Mouse (Mus musculus) gastrocnemius, postnatal 10 days (tissue): ENCODE data around the gene Nme1. TPM values are rescaled to one million over a fixed set of nuclear protein-coding genes. Genes with fewer than 3 reads are reported as not detected.
"Not testable (repeated sequence)": the region's sequence is repeated elsewhere in the genome, so short reads cannot be mapped to it uniquely, and the experiment has no call there.

Source experiments
- DNase-seq: peaks from one replicate; pipeline ENCODE4 v3.0.0; 2021; ENCODE audit warnings: mixed read lengths
- total RNA-seq, 2 experiments: library from RNA; stranded (reverse); gene quantifications; 2 replicates each; pipeline ENCODE4 v1.2.3; 2021

The Nme1 gene
- total RNA-seq, 2 experiments from 2014 or later: 22.9 to 23.3 TPM

DNA sequence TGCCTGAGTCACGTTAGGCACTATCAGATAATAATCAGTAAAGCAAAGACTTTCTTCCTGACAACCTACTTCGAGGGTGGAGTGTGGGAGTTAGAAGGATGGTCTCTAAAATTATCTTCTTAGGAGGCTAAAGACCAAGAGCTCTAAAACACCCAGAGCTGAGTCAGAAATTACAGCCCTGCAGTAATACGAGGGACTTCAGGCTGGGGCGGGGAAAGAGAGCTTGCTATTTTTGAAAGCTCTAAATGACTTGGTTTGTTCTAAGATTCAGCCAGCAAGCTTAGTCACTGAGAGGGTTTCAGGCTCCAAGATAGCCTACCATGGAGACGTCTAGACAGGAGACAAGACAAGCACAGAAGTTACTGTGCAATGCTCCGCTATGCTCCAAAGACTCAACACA lies 2.9 kb downstream of the Nme1 start:
- no peak for DNase-seq

DNA sequence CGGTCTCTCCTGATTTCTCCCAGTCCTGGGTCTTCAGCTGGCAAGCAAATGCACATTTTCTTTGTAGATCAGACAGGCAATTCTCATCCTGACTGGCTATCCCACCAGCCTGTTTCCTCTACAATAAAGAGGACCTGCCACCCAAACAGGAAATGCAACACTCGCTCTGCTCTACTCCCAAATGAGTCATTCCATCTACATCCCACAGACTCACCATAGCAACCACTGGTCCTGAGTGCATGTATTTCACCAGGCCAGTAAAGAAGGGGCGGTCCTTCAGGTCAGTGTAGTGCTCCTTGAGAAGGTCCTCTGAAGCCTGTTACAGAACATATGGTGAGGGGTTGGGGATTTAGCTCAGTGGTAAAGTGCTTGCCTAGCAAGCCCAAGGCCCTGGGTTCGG lies 5.3 kb downstream of the Nme1 start:
- DNase-seq: no peak

DNA sequence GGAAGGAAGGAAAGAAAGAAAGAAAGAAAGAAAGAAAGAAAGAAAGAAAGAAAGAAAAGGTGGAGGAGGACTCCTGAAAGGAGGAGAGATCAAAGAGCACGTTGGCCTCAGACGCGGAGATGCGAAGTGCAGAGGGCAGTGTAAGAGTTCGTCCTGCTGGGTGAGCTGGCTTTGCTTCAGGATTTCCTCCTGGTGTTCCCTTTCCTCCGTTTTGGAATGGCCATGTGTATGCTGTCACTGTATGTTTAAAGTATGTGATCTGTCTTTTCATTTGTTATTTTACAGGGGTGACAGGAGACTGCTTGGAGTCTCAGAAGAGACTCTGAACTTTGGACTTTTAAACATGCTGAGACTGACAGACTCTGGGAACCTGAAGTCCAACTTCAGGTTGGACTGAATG lies 6.8 kb downstream of the Nme1 start:
- no peak for DNase-seq

DNA sequence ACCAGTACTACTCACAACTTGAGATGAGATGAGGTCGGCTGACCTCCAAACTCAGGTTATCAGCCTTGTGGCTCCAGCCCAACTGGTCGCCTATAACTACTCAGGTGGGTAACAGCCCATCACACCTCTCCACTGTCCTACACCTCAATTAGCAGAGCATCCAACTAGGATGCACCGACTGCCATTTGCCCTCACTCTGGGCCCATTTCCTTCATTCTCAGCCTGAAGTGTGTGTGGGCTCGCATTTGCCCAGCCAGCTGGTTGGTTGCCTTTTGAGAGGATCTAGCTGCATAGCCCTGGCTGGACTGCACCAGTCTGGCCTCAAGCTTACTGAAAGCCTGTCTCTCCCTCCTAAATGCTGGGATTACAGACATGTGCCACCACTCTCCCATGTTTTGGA lies 10.6 kb downstream of the Nme1 start:
- no peak for DNase-seq

DNA sequence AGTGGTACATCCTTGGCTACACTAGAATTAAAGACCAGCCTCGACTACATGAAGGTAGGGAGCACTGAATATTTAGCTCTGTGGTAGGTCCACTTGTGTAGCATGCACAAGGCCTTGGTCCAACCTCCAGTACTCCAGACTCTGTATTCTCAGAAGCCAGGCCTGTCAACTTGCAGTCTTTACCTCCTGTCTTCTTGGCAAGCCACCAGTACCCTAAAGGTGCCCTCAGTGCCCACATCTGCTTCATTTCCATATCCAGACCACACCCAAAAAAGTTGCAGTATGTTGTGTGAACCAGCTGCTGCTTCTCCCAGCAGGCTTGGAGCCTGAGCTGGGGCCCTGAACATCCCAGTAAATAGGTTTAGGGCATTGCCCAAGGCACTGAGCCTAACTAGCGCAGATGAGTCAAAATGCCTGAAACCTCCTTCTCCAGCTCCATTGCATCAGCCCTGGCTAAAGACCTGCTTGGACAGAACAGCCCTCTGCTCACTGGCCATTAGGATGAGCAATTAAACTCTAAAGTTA lies 11.2 kb downstream of the Nme1 start:
- DNase-seq: no peak

DNA sequence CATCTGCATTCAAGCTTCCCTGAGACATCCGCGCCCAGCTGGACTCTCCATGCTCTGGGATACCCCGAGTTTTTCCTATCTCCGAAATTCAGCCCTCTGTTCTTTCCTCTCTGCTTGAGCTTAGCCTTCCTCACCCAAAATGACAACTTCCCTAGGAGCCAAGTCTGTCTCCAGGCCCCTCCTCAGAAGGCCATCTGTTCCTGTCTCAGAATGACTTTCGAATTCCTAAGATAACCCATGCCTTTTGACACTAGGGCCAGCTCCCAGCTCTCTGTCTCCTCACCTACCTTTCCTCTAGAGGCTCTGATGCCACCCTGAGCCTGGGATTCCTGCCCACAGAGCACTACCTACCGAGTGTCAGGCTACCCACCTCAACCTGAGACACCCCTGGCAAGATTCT lies 12.2 kb downstream of the Nme1 start, which contains the start of gene Nme2:
Gene Nme2, minus strand, starts transcription at position 101 of the 400 bp plus-strand sequence.
- DNase-seq: no peak

DNA sequence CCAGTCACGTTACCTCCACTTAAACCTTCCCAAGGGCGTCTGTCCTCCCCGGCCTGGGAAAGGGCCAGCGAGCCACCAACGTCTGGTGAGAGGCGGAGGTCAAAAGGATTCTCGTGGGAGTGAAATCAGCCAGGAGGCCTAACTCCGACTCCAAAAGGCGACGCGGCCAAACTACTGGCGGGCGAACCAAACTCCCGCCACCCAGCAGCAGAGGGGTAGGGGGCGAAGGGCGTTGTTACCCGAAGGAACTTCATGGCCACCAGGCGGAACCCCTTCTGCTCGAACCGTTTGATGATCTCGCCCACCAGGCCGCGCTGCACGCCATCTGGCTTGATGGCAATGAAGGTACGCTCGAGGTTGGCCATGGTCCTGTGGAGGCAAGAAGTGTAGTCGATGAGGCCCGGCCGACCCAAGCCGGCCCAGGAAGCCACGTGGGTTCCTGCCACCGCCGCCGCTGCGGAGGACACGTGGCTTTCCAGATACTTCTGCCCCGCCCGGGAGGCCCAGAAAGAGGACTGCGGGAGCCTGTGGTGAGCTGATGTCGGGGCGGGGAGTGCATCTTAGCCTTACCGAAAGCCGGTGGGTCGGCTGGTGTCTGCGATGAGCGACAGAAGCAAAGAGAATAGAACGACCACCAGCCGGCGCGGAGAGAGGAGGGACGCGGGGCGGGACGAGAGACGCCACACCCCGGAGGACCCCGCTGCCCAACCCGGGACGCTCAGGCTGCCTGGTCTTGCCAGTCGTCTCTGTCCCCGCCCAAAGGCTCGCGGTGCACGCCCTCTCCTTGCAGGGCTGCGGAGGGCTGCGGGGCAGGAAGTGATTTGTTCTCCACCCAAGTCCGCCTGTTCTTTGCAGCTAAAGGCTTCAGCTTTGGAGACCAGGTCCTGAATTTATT lies 12.8 kb downstream of the Nme1 start:
- peak; percentile 91 for DNase-seq

DNA sequence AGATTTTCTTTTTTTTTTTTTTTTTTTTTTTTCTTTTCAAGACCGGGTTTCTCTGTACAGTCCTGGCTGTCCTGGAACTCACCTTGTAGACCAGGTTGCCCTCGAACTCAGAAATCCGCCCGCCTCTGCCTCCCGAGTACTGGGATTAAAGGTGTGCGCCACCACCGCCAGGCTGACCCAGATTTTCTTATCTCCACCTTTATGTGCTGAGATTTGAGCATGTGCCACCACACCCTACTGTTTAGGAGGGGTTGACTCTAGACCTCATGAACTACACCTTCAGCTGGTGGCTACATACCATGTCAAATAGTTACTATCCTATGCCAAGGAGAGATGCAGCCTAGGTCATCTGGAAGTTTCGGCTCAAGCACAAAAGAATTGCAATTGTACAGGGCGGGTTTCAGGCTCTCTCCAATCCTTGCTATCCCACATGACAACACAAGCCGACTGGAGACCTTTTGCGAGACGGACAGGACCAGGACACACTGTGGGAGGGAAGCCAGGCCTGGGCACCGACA lies 13.5 kb downstream of the Nme1 start:
- DNase-seq: no peak

DNA sequence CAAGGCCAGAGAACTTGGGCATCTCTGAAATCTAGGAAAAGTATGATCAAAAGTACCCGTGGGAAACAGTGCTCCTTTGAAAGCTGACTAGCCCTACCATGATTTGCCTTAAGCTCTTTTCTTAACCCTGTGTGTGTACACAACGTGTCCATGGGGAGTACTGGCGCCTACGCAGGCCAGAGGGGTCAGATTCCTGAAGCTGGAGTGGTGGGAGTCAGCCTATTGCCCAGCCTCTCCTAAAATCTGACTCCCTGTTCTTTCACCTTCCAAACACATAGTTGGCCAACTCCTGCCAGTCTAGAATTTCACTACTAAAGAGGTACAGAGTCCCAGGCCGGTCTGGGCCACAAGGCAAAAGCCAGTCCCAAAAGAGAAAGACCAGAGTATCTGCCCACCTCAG lies 15.9 kb downstream of the Nme1 start:
- no peak for DNase-seq

DNA sequence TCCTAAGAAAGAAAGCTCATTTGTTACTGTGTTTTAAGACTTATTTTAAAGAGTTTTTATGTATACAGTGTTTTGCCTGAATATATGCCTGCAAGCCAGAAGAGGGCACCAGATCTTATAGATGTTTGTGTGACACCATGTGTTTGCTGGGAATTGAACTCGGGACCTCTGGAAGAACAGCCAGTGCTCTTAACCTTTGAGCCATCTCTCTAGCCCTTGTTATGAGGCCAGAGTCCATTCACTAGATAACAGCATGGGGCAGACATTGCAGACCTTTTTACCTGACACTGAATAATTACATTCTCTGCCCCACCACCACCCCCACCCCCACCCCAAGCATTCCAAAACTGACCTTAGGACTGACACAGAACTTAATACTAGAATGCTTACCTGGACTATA lies 18.3 kb downstream of the Nme1 start:
- no peak for DNase-seq

DNA sequence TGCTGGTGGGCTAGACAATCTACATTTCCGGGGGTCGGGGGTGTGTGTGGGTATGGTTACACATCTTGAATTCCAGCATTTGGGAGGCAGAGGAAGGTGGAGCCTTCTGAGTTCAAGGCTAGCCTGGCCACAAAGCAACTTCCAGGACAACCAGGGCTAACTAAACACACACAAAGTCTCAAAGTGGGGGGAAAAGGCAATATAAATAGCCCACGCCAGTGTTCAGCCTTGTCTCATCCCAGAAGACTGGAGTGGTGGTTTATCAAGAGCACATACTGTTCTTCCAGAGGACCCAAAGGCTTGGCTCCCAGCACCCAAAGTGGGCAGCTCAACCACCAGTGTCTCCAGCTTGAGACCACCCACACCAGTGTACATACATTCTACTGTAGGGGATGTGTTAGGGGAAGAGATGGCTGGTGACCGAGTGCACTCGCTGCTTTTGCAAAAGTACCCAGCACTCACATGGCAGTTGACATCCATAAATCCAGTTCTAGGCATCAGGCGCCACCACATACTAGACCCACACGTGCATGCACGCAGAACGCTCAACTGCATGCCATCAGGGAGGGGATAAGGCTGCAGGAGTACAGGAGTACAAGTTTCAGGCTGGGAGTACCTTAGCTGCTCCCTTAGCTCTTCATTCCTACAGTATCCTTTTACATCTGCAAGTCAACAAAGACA lies 19.3 kb downstream of the Nme1 start:
- no peak for DNase-seq

DNA sequence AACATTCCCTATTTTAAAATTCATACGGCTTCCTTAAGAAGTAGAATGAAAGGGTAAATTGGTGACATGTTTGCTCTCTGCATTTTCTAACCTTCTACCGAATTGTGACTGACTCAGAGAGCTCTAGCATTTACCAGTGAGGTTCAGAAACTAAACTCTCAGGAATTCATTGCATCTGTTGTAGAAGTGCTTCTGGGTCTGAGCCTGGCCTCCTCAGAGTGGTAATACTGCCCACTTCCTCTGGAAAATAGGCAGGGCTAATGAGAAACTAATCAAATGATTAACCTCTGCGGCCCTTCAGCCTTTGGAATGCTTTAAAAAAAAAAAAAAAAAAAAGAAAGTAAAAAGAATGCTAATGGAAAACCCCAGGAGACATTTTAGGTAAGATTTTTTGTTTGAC lies 23.3 kb downstream of the Nme1 start:
- no peak for DNase-seq

DNA sequence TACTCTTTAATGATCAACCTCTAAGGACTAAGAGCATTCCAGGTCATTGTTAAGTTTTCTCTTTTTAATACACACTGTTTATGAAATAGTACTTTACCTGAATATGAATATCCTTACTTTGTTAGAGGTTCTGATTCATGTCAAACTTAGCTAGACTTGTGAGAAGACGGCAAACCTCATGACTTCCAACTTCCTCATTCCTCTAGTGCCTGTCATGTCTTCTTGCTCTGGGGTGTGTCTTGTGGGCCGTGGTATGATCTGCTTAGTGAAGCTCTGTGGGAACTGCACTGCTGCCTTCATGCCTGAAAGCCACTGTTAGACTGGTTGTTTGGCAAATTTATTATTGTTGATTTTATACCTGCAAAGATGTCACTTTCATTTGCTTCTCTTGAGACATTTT lies 27.4 kb downstream of the Nme1 start:
- no peak for DNase-seq

DNA sequence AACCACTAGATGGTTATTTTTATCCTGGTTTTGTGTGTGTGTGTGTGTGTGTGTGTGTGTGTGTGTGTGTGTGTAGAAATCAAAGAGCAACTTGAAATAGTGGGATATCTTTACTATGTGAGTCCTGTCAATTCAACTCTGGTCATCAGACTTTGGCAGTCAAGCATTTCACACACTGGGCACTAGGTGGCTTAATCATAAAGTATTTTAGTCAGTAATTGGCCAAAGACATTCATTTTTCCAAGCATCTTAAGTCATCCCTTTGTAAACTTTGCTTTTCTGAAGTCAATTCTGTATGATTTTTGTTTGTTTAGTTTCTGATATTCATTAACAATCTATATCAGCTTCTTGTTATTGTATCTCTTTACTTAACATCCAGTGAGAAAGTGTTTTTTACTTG lies 39.2 kb downstream of the Nme1 start:
- no peak for DNase-seq

DNA sequence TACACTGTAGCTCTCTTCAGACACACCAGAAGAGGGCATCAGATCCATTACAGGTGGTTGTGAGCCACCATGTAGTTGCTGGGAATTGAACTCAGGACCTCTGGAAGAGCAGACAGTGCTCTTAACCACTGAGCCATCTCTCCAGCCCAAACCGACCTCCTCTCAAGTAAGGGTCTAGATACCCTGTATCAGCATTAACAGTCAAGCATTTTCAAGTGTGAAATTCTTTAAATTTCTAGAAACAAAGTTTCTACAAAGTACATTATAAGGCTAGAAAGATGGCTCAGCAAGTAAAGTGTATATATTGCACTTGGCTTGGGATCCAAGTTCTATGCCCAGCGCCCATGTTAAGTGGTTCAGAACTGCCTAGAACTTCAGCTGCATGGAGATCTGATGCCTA lies 53.3 kb downstream of the Nme1 start:
- not testable (repeated sequence) for DNase-seq

DNA sequence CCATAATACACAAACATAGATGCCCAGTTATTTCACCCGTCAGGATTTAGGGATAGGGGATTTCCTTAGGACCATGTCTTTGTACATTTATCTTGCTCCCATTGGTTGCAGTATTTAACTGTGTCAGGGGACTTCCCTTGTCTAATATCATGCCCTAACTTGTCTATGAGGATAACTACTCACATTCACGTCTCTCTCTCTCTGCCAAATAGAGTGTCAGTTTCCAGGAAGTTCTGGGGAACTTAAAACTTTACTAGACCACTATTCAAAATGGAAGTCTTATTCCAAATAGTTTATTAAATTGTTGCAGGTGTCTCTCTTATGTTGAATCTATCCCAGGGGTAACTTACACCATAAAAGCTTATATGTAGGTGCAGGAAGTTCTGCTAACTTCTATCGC lies 56.7 kb downstream of the Nme1 start:
- no peak for DNase-seq

DNA sequence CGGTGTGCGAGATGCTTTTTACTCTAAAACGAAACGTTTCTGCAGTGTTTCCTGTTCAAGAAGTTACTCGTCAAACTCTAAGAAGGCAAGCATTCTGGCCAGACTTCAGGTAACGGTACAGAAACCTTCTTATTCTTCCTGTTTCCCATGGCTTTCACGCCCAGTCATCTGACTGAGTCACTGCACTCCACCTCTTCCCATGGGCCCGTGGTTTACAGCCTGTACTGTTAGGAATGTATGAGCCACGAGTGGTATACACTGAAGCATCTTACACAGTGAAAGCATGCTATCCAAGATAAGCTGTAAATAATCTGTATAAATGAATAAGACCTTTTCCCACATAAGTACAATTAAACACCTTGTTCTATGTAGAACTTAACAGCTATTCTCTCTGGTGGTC lies 59.5 kb downstream of the Nme1 start:
- DNase-seq: no peak

DNA sequence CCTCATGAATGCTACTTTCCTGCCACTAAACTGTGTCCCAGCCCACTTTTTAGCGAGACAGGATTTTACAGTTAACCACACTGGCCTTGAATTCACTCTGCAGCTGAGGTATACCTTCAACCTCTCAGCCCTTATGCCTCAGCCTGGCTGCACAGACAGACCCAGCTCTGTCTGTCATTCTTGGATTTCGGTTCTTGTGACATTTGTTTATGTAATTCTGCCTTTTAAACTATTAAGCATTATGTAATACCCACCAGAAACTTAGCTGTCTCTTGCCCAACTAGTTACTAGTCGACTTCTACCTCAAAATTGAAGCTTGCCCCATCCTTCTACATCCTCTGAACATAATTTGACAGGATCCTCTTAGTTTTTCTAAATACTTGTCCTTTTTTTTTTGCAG lies 60.5 kb downstream of the Nme1 start:
- no peak for DNase-seq

Other genes with a start within 250 kb of the Nme1 start
- gene Utp18, start 82.8 kb downstream of the Nme1 start, total RNA-seq: 10 to 100 TPM in 1 of 2 experiments, 1 to 10 TPM in 1; 9.7 to 12.9 TPM
- 10 to 100 TPM; 22.9 to 31.2 TPM for gene Mbtd1, start 82.7 kb downstream of the Nme1 start, total RNA-seq
- 100 to 1,000 TPM; 511 to 591 TPM for gene Nme2, start 12.3 kb downstream of the Nme1 start, total RNA-seq
- gene Gm20390, start 228 bp downstream of the Nme1 start, total RNA-seq: 10 to 100 TPM; 30.2 to 31.3 TPM
- 100 to 1,000 TPM; 121 to 130 TPM for gene Spag9, start 27.6 kb upstream of the Nme1 start, total RNA-seq
- gene Tob1, start 242.9 kb upstream of the Nme1 start, total RNA-seq: 100 to 1,000 TPM in 1 of 2 experiments, 10 to 100 TPM in 1; 85.6 to 102 TPM